Comparison of ENCODE assay signal across 7 mouse cellular contexts in genomic region chr15:98567278-98568134, GRCm38 (mm10). TPM values are rescaled to one million over a fixed set of nuclear protein-coding genes. Genes with fewer than 3 reads are reported as not detected.
A peak's percentile ranks its signal among the peaks of the same experiment; 100 is the strongest.
DNase-seq lines count a peak whose midpoint lies in the region; ATAC-seq lines count a peak whose summit lies in the region.

No protein-coding gene starts in this region.

- H3K4me2 ChIP-seq in embryonic facial prominence, embryonic 11.5 days (ENCODE audit: low read depth, low read length) = peak overlapping the region; percentile 54
- peak overlapping the region; percentile 81 for H3K4me2 ChIP-seq in midbrain, embryonic 13.5 days (replicated peaks)

- peak; percentile 94 for ATAC-seq in embryonic facial prominence, embryonic 11.5 days (replicated peaks; ENCODE audit: insufficient number of reproducible peaks, low FRiP score, low TSS enrichment, low read depth)
- peak; percentile 88 for ATAC-seq in granulocyte monocyte progenitor cell, adult 5-6 weeks (replicated peaks; ENCODE audit: poor library complexity, severe bottlenecking)
- ATAC-seq in midbrain, embryonic 13.5 days = peak; percentile 98

- no peaks in the 10 kb centered on the region; the same call in 1 of the 2 replicates for H3K36me3 ChIP-seq in embryonic facial prominence, embryonic 11.5 days (replicated peaks; ENCODE audit: control insufficient read depth, insufficient read depth, low read depth, low read length)
- peaks cover 42% of the 10 kb centered on the region for H3K36me3 ChIP-seq in limb, embryonic 10.5 days
- H3K36me3 ChIP-seq in midbrain, embryonic 13.5 days = peaks cover 12% of the 10 kb centered on the region

- peak overlapping the region; percentile 87 for H3K27ac ChIP-seq in embryonic facial prominence, embryonic 11.5 days (replicated peaks; ENCODE audit: low read depth, low read length)
- H3K27ac ChIP-seq in limb, embryonic 10.5 days = peak overlapping the region; percentile 88
- H3K27ac ChIP-seq in midbrain, embryonic 13.5 days = peak overlapping the region; percentile 94

- H3K4me1 ChIP-seq in embryonic facial prominence, embryonic 11.5 days (ENCODE audit: control insufficient read depth, insufficient read depth, low read length) = no peaks in the 10 kb centered on the region
- peaks cover 23% of the 10 kb centered on the region for H3K4me1 ChIP-seq in limb, embryonic 10.5 days
- H3K4me1 ChIP-seq in midbrain, embryonic 13.5 days (replicated peaks) = peaks cover 40% of the 10 kb centered on the region

- whole genome bisulfite sequencing in embryonic facial prominence, embryonic 11.5 days = under 1% methylated on average over 88 of the region's 88 CpGs
- under 1% methylated on average over 88 of the region's 88 CpGs for WGBS in limb, embryonic 10.5 days
- under 1% methylated on average over 88 of the region's 88 CpGs for WGBS in midbrain, embryonic 13.5 days

- no peaks in the 10 kb centered on the region for H3K27me3 ChIP-seq in embryonic facial prominence, embryonic 11.5 days (ENCODE audit: control insufficient read depth, insufficient read depth, low read length)
- no peaks in the 10 kb centered on the region for H3K27me3 ChIP-seq in limb, embryonic 10.5 days (ENCODE audit: low read depth, poor library complexity, severe bottlenecking)
- no peaks in the 10 kb centered on the region for H3K27me3 ChIP-seq in midbrain, embryonic 13.5 days

- no peaks in the 10 kb centered on the region for H3K9me3 ChIP-seq in embryonic facial prominence, embryonic 11.5 days (replicated peaks; ENCODE audit: control insufficient read depth, low read length)
- H3K9me3 ChIP-seq in limb, embryonic 10.5 days (replicated peaks) = no peaks in the 10 kb centered on the region
- H3K9me3 ChIP-seq in midbrain, embryonic 13.5 days = no peaks in the 10 kb centered on the region

- peak overlapping the region; percentile 88 for H3K9ac ChIP-seq in embryonic facial prominence, embryonic 11.5 days (replicated peaks; ENCODE audit: low read length)
- peak overlapping the region; percentile 95 for H3K9ac ChIP-seq in midbrain, embryonic 13.5 days (replicated peaks)

- DNase-seq in adrenal gland, postnatal 14 days = peak; percentile 100
- DNase-seq in embryonic facial prominence, embryonic 11.5 days (ENCODE audit: low spot score) = peak; percentile 100
- DNase-seq in kidney, adult 11 months = peak; percentile 99
- DNase-seq in limb, embryonic 10.5 days (ENCODE audit: low spot score) = peak; percentile 100
- peak; percentile 99 for DNase-seq in spleen, adult 12 weeks (ENCODE audit: low spot score)

- peak overlapping the region; percentile 94 for H3K4me3 ChIP-seq in embryonic facial prominence, embryonic 11.5 days (ENCODE audit: low read depth, low read length)
- H3K4me3 ChIP-seq in limb, embryonic 10.5 days = peak overlapping the region; percentile 80
- H3K4me3 ChIP-seq in midbrain, embryonic 13.5 days (replicated peaks) = peak overlapping the region; percentile 90

RNA-seq across cellular contexts. Expression of gene Ccnt1, which starts 3.2 kb away (rescaled TPM):
- total RNA-seq in adrenal gland, postnatal 14 days (2021) = 57.0 and 57.3 TPM in 2 replicates
- polyA plus RNA-seq in embryonic facial prominence, embryonic 11.5 days (2014; fragmentation: Nextera tagmentation; extraction: Ambion mirVana) = 61.4 and 61.8 TPM in 2 replicates
- 53.4 and 57.0 TPM in 2 replicates for total RNA-seq in granulocyte monocyte progenitor cell, adult 5-6 weeks (2014; fragmentation: Nextera tagmentation)
- total RNA-seq in granulocyte monocyte progenitor cell, adult 5-6 weeks (2017) = 57.3 and 70.4 TPM in 2 replicates
- polyA plus RNA-seq in limb, embryonic 10.5 days (2016; fragmentation: Nextera tagmentation; extraction: Ambion mirVana) = 60.7 and 68.0 TPM in 2 replicates
- 72.7 and 75.1 TPM in 2 replicates for polyA plus RNA-seq in midbrain, embryonic 13.5 days (2015; fragmentation: Nextera tagmentation; extraction: Ambion mirVana)

RNA-seq across cellular contexts. Expression of gene 4930415O20Rik, which starts 3.3 kb away (rescaled TPM):
- 1.1 TPM in 1 of 2 replicates, not detected in the other for total RNA-seq in adrenal gland, postnatal 14 days (2021)
- polyA plus RNA-seq in embryonic facial prominence, embryonic 11.5 days (2014; fragmentation: Nextera tagmentation; extraction: Ambion mirVana) = not detected in 2 replicates
- total RNA-seq in granulocyte monocyte progenitor cell, adult 5-6 weeks (2014; fragmentation: Nextera tagmentation) = not detected in 2 replicates
- total RNA-seq in granulocyte monocyte progenitor cell, adult 5-6 weeks (2017) = not detected in 2 replicates
- 0.28 TPM in 1 of 2 replicates, not detected in the other for polyA plus RNA-seq in limb, embryonic 10.5 days (2016; fragmentation: Nextera tagmentation; extraction: Ambion mirVana)
- polyA plus RNA-seq in midbrain, embryonic 13.5 days (2015; fragmentation: Nextera tagmentation; extraction: Ambion mirVana) = 0.67 TPM in 1 of 2 replicates, not detected in the other

RNA-seq across cellular contexts. Expression of gene Kansl2, which starts 33.4 kb away (rescaled TPM):
- 72.5 and 85.8 TPM in 2 replicates for total RNA-seq in adrenal gland, postnatal 14 days (2021)
- polyA plus RNA-seq in embryonic facial prominence, embryonic 11.5 days (2014; fragmentation: Nextera tagmentation; extraction: Ambion mirVana) = 145 and 153 TPM in 2 replicates
- total RNA-seq in granulocyte monocyte progenitor cell, adult 5-6 weeks (2014; fragmentation: Nextera tagmentation) = 67.5 and 74.5 TPM in 2 replicates
- 58.9 and 61.0 TPM in 2 replicates for total RNA-seq in granulocyte monocyte progenitor cell, adult 5-6 weeks (2017)
- 168 and 181 TPM in 2 replicates for polyA plus RNA-seq in limb, embryonic 10.5 days (2016; fragmentation: Nextera tagmentation; extraction: Ambion mirVana)
- polyA plus RNA-seq in midbrain, embryonic 13.5 days (2015; fragmentation: Nextera tagmentation; extraction: Ambion mirVana) = 149 and 152 TPM in 2 replicates

RNA-seq across cellular contexts. Expression of gene Adcy6, which starts 42.4 kb away (rescaled TPM):
- total RNA-seq in adrenal gland, postnatal 14 days (2021) = 73.8 and 86.1 TPM in 2 replicates
- 8.4 and 10.4 TPM in 2 replicates for polyA plus RNA-seq in embryonic facial prominence, embryonic 11.5 days (2014; fragmentation: Nextera tagmentation; extraction: Ambion mirVana)
- total RNA-seq in granulocyte monocyte progenitor cell, adult 5-6 weeks (2014; fragmentation: Nextera tagmentation) = 1.8 and 3.1 TPM in 2 replicates
- total RNA-seq in granulocyte monocyte progenitor cell, adult 5-6 weeks (2017) = 2.1 and 2.9 TPM in 2 replicates
- polyA plus RNA-seq in limb, embryonic 10.5 days (2016; fragmentation: Nextera tagmentation; extraction: Ambion mirVana) = 15.7 and 16.5 TPM in 2 replicates
- polyA plus RNA-seq in midbrain, embryonic 13.5 days (2015; fragmentation: Nextera tagmentation; extraction: Ambion mirVana) = 10.6 and 13.0 TPM in 2 replicates

Comparison
In these comparisons a context has a peak if more than half of its experiments do, and no peak if none do; other contexts are left out.
1. Peak in every context shown above with its lines: DNase-seq, ATAC-seq, H3K4me3 ChIP-seq and H3K27ac ChIP-seq.